Mouse (Mus musculus) neural tube, embryonic 12.5 days (tissue): ENCODE measurements around the gene Cdadc1. TPM values are rescaled to one million over a fixed set of nuclear protein-coding genes. Genes with fewer than 3 reads are reported as not detected.

Experiments
- ATAC-seq: fragments of 200-750 bp; cut with Nextera tagmentation; 2 replicates; pipeline ENCODE4 v1.8.0; 2017; ENCODE audit warnings: low read depth, mild to moderate bottlenecking, moderate TSS enrichment, moderate library complexity; ENCODE audit not compliant: low FRiP score
- H3K27ac ChIP-seq: fragments of 300-500 bp; sonication (generic); 2 replicates; pipeline ENCODE4 v1.5.1; 2016
- H3K27me3 ChIP-seq: fragments of 300-500 bp; sonication (generic); replicated peaks from 2 replicates; pipeline ENCODE4 v1.6.1; 2016; ENCODE audit warnings: mild to moderate bottlenecking
- H3K36me3 ChIP-seq: fragments of 300-500 bp; sonication (generic); 2 replicates; pipeline ENCODE4 v1.6.1; 2016; ENCODE audit warnings: mild to moderate bottlenecking
- H3K4me1 ChIP-seq: fragments of 300-500 bp; sonication (generic); 2 replicates; pipeline ENCODE4 v1.6.1; 2016
- H3K4me2 ChIP-seq: fragments of 300-500 bp; sonication (generic); replicated peaks from 2 replicates; pipeline ENCODE4 v1.6.1; 2016; ENCODE audit warnings: mild to moderate bottlenecking
- H3K4me3 ChIP-seq: fragments of 300-500 bp; sonication (generic); 2 replicates; pipeline ENCODE4 v1.5.1; 2016
- H3K9ac ChIP-seq: fragments of 300-500 bp; sonication (generic); 2 replicates; pipeline ENCODE4 v1.6.1; 2016; ENCODE audit warnings: mild to moderate bottlenecking
- H3K9me3 ChIP-seq: fragments of 300-500 bp; sonication (generic); 2 replicates; pipeline ENCODE4 v1.6.1; 2016; ENCODE audit warnings: mild to moderate bottlenecking
- WGBS: fragments of 180-500 bp; shearing (Covaris S2); methylation state at CpG from one replicate; pipeline ENCODE4 v1.1.7; 2016; 5-methylcytosine and 5-hydroxymethylcytosine counted together
- polyA plus RNA-seq: library from polyadenylated mRNA; unstranded; fragments of >200 nt; fragmentation: Nextera tagmentation; extraction: Ambion mirVana; gene quantifications from 2 replicates; pipeline ENCODE4 v1.2.1, GENCODE M21; 2016

Gene Cdadc1
- polyA plus RNA-seq, 1 experiment from 2014 or later = 34.9 TPM

DNA sequence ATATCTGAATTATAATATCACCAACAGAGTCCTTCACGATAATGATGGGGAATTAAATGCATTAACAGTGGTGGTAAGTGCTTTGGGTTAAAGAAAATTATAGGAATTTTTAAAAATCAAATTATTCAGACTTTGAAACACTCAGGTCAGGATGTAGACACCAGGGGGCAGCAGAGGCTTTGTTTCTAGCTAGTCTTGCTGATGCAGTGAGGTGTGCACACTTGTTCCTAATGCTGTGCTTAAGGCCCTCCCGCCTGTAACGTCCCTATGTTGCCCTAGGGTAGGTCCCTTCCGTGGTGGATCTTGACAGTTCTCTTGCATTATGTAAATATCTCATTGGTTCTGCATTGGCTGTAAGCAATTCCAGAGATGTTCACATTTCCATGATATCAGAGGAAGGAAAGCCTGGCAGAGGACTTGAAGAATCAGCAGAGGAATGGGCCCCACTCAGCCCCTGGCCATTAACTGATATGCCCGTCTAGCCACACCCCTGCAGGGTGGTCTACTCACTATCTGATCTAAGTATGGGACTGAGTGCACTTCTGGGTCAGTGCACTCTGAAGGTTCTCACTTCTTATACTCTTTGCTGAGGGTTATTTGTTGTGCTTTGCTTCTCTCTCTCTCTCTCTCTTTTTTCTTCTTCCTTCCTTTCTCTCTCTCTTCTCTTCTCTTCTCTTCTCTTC is 8.1 kb upstream of the Cdadc1 start:
- 21% methylated on average over 5 of the region's 5 CpGs for WGBS
- no peak overlapping the region for H3K4me3 ChIP-seq

DNA sequence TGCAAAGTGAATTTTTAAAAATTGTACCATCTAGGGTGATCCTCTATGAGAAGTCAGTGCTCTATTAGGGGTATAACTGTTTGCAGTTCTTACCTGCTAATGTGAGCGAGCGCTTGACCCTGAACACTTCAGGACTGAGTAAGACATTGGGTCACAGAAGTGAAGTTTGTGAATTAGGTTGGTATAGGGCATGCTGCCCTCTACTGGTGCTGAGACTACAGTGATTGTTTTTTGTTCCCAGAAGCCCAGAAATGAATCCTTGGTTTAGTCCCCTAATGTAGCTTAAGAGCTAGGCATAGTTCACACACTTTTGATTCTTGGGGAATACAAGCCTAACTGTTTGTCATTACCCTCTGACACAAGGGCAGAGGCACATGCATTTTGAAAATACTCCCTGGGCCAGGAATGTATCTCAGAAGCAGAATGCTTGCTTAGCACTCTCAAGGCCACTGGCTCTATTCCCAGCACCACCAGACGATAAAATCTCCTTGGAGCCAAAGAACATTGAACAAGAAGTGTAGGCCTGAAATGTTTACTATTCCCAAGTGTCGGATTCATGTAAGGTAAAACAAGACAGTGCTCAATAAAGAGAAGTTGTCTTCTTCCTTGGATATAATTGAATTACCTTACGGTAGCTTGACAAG is 6.4 kb upstream of the Cdadc1 start:
- no peak overlapping the region for H3K4me3 ChIP-seq
- no peaks in the 10 kb centered on the region for H3K9me3 ChIP-seq
- no peak overlapping the region for H3K27ac ChIP-seq
- ATAC-seq = no peak
- no peaks in the 10 kb centered on the region for H3K36me3 ChIP-seq
- no peaks in the 10 kb centered on the region for H3K27me3 ChIP-seq
- no peak overlapping the region for H3K9ac ChIP-seq
- no peak overlapping the region for H3K4me2 ChIP-seq
- H3K4me1 ChIP-seq = no peaks in the 10 kb centered on the region
- 71% methylated on average over 5 of the region's 5 CpGs for WGBS

More for the DNA sequence above, 8.1 kb upstream of the Cdadc1 start:
- H3K36me3 ChIP-seq = no peaks in the 10 kb centered on the region
- no peaks in the 10 kb centered on the region for H3K4me1 ChIP-seq
- no peak overlapping the region for H3K4me2 ChIP-seq
- ATAC-seq = peak; percentile 66; the same call in 1 of the 2 replicates
- H3K27me3 ChIP-seq = no peaks in the 10 kb centered on the region
- H3K27ac ChIP-seq = no peak overlapping the region
- no peak overlapping the region for H3K9ac ChIP-seq
- H3K9me3 ChIP-seq = no peaks in the 10 kb centered on the region

DNA sequence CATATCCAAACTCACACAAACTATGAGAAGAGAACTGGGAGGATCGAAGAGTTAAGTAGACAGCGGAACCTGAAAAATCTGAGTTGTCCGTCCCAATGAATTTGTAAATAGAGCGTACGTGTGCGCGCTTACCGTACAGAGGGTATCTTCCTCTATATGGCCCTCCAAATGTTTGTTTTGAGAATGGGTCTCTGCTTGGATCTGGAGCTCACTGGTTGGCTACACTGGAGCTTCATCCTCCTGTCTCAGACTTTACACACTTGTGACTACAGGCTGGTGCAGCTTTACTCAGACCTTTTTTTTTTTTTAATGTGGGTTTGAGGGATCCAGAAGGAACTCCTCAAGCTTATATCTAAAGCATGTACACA is 485 bp upstream of the Cdadc1 start:
- Histone ChIP-seq H3K9ac (peak overlapping the region; percentile 84), H3K9me3 (no peaks in the 10 kb centered on the region), H3K27ac (peak overlapping the region; percentile 53; the same call in 1 of the 2 replicates), H3K36me3 (no peaks in the 10 kb centered on the region), H3K4me3 (peak overlapping the region; percentile 86), H3K27me3 (no peaks in the 10 kb centered on the region), H3K4me1 (peaks cover 9% of the 10 kb centered on the region), H3K4me2 (peak overlapping the region; percentile 97)
- 7% methylated on average over 8 of the region's 8 CpGs for WGBS
- peak; percentile 57 for ATAC-seq

DNA sequence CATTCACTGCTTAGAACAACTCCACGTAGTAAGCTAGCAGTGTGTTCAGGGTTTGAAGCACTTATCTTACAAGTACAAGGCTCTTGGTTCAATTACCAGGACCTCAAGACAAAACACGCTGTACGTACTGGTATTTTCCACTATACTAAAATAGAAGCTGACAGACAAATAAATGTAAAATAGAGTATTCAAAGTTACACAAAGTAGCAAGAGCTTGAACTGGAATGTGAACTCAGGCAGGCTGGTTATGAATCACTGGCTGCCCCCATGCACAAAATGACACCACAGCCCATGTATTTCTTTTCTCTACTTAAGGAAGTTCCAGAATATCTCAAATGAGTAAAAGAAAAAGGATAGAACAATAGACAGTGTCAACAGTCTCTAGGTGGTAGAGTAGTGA is 2.8 kb downstream of the Cdadc1 start:
- ATAC-seq = no peak
- Histone ChIP-seq H3K4me1 (peaks cover 9% of the 10 kb centered on the region), H3K27me3 (no peaks in the 10 kb centered on the region), H3K4me3 (no peak overlapping the region), H3K9me3 (no peaks in the 10 kb centered on the region), H3K36me3 (0 out of 2 replicates have a peak, but pooled peaks cover 4% of the 10 kb centered on the region), H3K9ac (no peak overlapping the region), H3K27ac (no peak overlapping the region), H3K4me2 (no peak overlapping the region)
- 93% methylated on average over 3 of the region's 3 CpGs for WGBS

DNA sequence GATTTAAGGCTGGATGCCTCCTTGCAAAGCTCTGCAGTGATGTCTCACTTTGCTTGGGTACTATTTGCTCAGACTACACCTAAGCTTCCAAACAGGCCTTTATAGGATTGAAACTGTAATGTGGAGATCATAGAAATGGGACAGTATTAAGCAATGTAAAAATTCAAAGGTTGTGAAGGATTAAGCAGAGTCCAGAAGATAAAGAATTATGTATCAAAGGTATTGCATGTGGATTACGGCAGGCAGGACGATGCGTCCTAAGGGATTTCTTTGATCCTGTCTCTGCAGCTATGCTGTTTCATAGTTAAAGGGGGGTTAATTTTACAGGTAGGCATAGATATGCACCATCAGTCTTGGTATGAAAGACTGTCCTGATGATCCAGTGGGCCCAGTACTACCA is 5.2 kb downstream of the Cdadc1 start:
- Histone ChIP-seq H3K4me3 (no peak overlapping the region), H3K9ac (no peak overlapping the region)
- no peak for ATAC-seq

DNA sequence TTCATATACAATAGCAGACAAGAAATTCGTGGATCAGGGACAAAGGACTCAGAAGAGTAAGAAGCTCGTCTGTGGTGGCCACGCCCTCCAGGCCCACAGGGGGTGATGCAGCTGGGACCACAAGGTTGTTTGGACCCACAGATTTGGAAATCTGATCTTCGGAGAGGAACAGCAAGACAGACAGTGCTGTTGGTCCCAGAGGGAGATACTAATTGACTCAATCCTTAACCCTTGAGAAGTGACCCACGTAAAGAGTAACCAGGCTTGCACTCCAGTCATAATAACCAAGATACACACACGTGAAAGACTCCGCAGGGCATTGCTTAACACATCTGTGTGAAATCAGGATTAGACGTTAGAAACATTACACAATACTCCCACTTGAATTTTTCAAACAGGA is 5.9 kb downstream of the Cdadc1 start:
- H3K9me3 ChIP-seq = no peaks in the 10 kb centered on the region
- no peak overlapping the region for H3K4me2 ChIP-seq
- H3K27ac ChIP-seq = no peak overlapping the region
- no peak overlapping the region for H3K4me3 ChIP-seq
- no peak overlapping the region for H3K9ac ChIP-seq
- peaks cover 24% of the 10 kb centered on the region for H3K36me3 ChIP-seq
- H3K4me1 ChIP-seq = peaks cover 4% of the 10 kb centered on the region
- H3K27me3 ChIP-seq = no peaks in the 10 kb centered on the region
- ATAC-seq = no peak
- 62% methylated on average over 8 of the region's 8 CpGs for WGBS

More for the DNA sequence above, 5.2 kb downstream of the Cdadc1 start:
- Histone ChIP-seq H3K27me3 (no peaks in the 10 kb centered on the region), H3K4me1 (peaks cover 9% of the 10 kb centered on the region), H3K4me2 (no peak overlapping the region), H3K36me3 (peaks cover 24% of the 10 kb centered on the region), H3K9me3 (no peaks in the 10 kb centered on the region), H3K27ac (no peak overlapping the region)
- WGBS = 75% methylated on average over 3 of the region's 3 CpGs

DNA sequence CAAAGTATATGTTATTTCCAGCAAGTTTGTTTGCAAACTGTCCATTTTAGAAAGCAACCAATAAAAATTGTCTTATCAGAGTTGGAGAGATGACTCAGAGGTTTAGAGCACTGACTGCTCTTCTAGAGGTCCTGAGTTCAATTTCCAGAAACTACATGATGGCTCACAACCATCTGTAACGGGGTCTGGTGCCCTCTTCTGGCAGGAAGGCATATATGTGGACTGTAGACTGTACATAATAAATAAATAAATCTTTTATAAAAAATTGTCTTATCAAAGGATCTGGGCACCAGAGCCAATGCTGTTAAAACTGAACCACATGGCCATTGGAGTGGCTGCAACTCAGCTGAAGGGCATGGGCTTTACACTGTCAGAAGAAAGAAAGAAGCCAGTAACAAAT is 7.1 kb downstream of the Cdadc1 start:
- no peak for ATAC-seq
- Histone ChIP-seq H3K4me3 (no peak overlapping the region), H3K9me3 (no peaks in the 10 kb centered on the region), H3K27ac (no peak overlapping the region), H3K36me3 (peaks cover 37% of the 10 kb centered on the region), H3K4me2 (no peak overlapping the region), H3K27me3 (no peaks in the 10 kb centered on the region), H3K9ac (no peak overlapping the region), H3K4me1 (no peaks in the 10 kb centered on the region)
- 89% methylated on average over 1 of the region's 1 CpGs for WGBS

DNA sequence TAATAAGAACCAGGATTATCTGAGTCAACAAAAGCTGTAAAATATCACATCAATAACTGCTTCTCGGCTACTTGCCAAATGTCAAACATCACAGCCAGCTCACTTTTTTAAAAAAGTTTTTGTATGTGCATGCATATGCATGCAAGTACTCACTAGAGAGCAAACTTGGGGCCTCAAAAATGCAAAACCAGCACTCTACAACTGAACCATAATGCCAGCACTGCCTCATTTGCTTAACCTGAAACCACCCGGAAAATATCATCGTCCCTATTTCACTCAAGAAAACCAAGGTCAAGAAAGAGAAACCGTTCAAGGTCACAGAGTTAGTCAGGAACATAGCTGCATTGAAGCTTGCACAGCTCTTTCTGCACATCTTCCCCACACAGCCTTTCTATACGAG is 21.4 kb downstream of the Cdadc1 start:
- Histone ChIP-seq H3K9me3 (no peaks in the 10 kb centered on the region), H3K4me2 (no peak overlapping the region), H3K27me3 (no peaks in the 10 kb centered on the region), H3K36me3 (peaks cover 24% of the 10 kb centered on the region), H3K9ac (no peak overlapping the region), H3K27ac (no peak overlapping the region), H3K4me3 (no peak overlapping the region), H3K4me1 (no peaks in the 10 kb centered on the region)
- 89% methylated on average over 5 of the region's 5 CpGs for WGBS
- ATAC-seq = no peak

DNA sequence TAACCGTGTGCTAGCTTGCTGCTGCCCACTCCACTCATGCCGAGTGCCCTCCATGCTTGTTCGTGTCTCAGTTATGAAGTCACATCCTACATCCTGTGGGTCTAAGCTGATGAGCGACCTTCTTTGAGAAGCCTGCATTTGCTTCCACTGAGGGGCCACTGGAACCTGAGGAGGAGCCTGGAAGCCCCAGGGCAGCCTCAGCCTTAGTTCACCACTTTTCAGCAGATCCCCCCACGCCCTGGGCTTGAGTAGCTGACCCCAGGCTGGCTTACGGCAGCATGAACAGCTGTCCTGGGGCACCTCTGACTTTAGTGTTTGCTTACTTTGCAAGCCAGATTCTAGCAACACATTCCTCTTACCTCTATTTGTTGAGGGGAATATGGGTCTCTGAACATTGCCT is 31.0 kb downstream of the Cdadc1 start:
- Histone ChIP-seq H3K4me1 (no peaks in the 10 kb centered on the region), H3K27ac (no peak overlapping the region), H3K27me3 (no peaks in the 10 kb centered on the region), H3K4me2 (no peak overlapping the region), H3K36me3 (peaks cover 19% of the 10 kb centered on the region), H3K9ac (no peak overlapping the region), H3K4me3 (no peak overlapping the region), H3K9me3 (no peaks in the 10 kb centered on the region)
- no peak for ATAC-seq
- 87% methylated on average over 6 of the region's 6 CpGs for WGBS

DNA sequence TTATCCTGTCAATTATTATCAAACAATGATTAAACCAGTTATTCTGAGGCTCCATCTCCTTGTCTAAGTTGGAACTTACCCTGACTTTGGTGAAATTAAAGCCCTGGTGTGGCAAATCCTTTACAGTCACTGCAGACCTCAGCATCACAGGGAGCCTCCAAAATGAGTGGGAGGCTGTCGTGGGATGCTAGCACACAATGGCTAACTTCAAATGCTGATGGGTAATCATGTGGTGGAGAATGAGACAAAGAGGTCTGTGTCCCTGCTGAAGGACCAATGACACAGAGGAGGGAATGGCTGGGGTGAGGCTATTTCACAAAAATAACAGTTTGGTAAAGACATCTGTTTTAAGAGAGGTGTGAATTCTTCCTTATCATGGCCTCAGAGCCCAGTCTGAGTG is 39.9 kb downstream of the Cdadc1 start:
- H3K27ac ChIP-seq = no peak overlapping the region
- H3K27me3 ChIP-seq = no peaks in the 10 kb centered on the region
- no peaks in the 10 kb centered on the region for H3K9me3 ChIP-seq
- no peak overlapping the region for H3K9ac ChIP-seq
- no peak for ATAC-seq
- 23% methylated on average over 1 of the region's 1 CpGs for WGBS
- H3K4me3 ChIP-seq = no peak overlapping the region
- no peak overlapping the region for H3K4me2 ChIP-seq
- no peaks in the 10 kb centered on the region for H3K36me3 ChIP-seq
- no peaks in the 10 kb centered on the region for H3K4me1 ChIP-seq

DNA sequence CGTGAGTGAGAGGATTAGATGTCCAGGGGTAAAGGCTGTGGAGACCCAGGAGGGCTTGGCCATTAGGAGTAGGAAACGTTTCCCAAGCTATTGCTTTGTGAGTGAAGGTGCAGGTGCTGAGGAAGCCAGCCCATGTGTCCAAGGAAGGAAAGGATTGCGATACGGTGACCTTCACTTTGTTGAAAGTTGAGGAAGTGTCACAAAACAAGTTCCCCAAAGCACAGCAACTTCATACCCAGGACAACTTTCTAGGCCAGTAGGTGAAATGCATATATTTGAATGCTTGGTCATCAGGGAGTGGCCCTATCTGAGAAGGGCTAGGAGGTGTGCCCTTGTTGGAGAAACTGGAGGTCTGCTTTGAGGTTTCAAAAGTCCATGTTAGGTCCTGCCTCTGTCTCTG is 40.7 kb downstream of the Cdadc1 start:
- no peak for ATAC-seq
- 86% methylated on average over 4 of the region's 4 CpGs for WGBS
- Histone ChIP-seq H3K9ac (no peak overlapping the region), H3K27me3 (no peaks in the 10 kb centered on the region), H3K36me3 (no peaks in the 10 kb centered on the region), H3K4me2 (no peak overlapping the region), H3K9me3 (no peaks in the 10 kb centered on the region), H3K4me1 (no peaks in the 10 kb centered on the region), H3K4me3 (no peak overlapping the region), H3K27ac (no peak overlapping the region)

DNA sequence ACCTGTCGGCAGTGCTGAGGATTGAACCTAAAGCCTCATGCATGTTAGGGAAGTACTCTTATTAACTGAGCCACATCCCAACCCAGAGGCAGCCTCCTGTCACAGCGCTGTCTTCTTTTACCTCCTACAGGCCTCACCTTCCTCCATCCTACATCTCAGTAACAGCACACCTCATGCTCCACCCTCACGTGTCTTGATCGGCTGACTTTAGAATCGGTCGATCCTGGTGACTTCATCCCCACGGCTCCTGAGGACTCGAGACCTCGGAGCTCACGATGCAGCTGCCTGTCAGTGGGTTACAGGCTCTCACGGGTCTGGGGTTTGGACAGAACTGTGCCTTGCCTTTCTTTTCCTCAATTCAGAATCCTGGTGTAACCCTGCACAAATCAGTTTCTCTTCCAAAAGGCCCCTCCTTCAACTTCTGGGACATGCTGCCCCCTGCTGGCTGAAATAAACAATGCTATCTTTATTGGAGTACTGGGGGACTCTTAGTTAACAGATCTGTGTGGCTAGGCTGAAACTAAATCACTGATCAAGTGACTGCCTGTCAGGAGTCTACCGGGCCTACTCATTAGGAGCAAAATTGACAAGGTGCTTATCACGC is 41.7 kb downstream of the Cdadc1 start:
- Histone ChIP-seq H3K4me1 (no peaks in the 10 kb centered on the region), H3K27me3 (no peaks in the 10 kb centered on the region), H3K4me3 (no peak overlapping the region), H3K4me2 (no peak overlapping the region), H3K9me3 (no peaks in the 10 kb centered on the region), H3K9ac (no peak overlapping the region), H3K36me3 (no peaks in the 10 kb centered on the region), H3K27ac (no peak overlapping the region)
- 0 out of 2 replicates have a peak, but pooled peaks have one; percentile 37 for ATAC-seq
- 60% methylated on average over 13 of the region's 13 CpGs for WGBS
